Mouse (Mus musculus) heart, adult 8-10 months (tissue): ENCODE results near the gene Cyp4a32. TPM values are rescaled to one million over a fixed set of nuclear protein-coding genes. Genes with fewer than 3 reads are reported as not detected.
A peak's percentile ranks its signal among the peaks of the same experiment; 100 is the strongest.
"Not testable (repeated sequence)": the region's sequence is repeated elsewhere in the genome, so short reads cannot be mapped to it uniquely, and the experiment has no call there.

Experiments used
- DNase-seq: peaks from one replicate; pipeline ENCODE4 v3.0.0; 2022; ENCODE audit warnings: low spot score
- total RNA-seq, 4 experiments: library from RNA; stranded (reverse); gene quantifications; 2 replicates each; pipeline ENCODE4 v1.2.4; 2022

Cyp4a32 gene
- total RNA-seq, 4 experiments from 2014 or later = not detected

DNA sequence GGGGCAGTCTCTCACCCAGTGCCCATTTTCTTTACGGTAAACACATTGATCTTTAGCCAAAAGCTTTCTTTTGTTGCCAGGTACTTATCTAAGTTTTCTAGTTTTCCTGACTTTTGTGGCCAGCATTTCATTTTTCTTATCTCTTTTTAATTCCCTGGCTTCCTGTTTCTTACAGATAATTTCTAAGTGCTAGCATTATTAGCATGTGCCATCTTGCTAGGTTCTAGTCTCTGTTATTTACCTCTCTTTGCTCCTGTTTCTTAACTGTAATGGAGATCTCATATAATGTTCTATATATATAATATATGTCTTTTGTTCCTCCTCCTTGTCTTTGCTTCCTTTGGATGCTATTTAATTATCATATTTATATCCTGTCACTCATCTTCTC, 55.8 kb downstream of the Cyp4a32 start:
- DNase-seq = not testable (repeated sequence)

DNA sequence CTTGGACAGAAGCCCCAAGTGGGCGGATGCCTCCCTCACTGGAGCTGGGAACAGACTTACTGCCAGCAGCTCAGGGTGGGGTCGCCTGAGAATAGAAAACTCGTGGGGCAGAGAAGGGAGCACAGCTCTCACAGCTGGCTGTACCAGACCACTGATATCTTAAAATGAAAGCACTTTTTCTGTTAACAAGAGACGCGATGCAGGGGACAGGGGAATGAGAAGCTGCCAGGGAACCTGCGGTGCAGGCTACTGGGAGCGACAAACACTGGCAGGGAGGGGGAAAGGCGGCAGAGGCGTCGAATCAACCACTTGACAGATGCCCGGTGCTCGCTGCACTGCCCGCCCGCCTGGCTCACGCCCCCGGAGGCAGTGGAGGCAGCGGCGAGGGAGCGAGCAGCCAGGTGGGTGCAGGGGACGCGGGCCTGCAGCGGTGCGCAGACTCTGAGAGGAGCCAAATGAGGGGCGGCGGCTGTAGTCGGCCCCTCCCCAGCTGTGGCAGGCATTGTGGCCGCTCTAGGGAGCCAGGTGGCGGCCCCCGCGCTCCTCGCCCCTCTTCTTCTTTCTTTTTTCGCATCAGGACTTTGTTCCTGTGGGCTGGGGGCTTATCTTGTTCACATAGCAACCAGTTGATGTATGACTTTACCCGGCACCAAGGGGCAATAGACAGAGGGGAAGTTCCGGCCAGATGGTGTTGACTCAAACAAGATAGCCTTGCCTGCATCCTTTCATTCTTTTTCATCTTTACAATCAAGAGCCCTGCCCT, 56.5 kb downstream of the Cyp4a32 start:
- DNase-seq = peak; percentile 40

GRCm38 (mm10) chr4:115657867-115658249, 57.1 kb downstream of the Cyp4a32 start:
- no peak for DNase-seq

- no peak for DNase-seq
These were observed 58.4 kb downstream of the Cyp4a32 start for GRCm38 (mm10) chr4:115659190-115659589.

Other genes starting within 250 kb of the Cyp4a32 start
- under 1 TPM in 1 of 4 experiments, not detected in 3; 0.14 TPM for gene Cyp4a12b, start 189.3 kb upstream of the Cyp4a32 start, total RNA-seq
- not detected for gene Cyp4a30b, start 148.4 kb upstream of the Cyp4a32 start, total RNA-seq
- gene Cyp4a14, start 104.8 kb upstream of the Cyp4a32 start, total RNA-seq = not detected
- under 1 TPM in 3 of 4 experiments, not detected in 1; 0.12 to 0.22 (median 0.19) TPM for gene Cyp4a10, start 82.7 kb upstream of the Cyp4a32 start, total RNA-seq
- gene Cyp4a31, start 37.3 kb upstream of the Cyp4a32 start, total RNA-seq = not detected
- 10 to 100 TPM; 26.4 to 38.4 (median 34.4) TPM for gene Cyp4b1, start 46.8 kb downstream of the Cyp4a32 start, total RNA-seq
- gene Efcab14, start 136.8 kb downstream of the Cyp4a32 start, total RNA-seq = 10 to 100 TPM; 39.9 to 43.2 (median 42.3) TPM
- 1 to 10 TPM in 3 of 4 experiments, under 1 TPM in 1; 0.47 to 2.5 (median 1.4) TPM for gene Tex38, start 180.0 kb downstream of the Cyp4a32 start, total RNA-seq
- gene Atpaf1, start 183.8 kb downstream of the Cyp4a32 start, total RNA-seq = 100 to 1,000 TPM; 110 to 119 (median 113) TPM
- 1 to 10 TPM; 3.2 to 4.1 (median 3.4) TPM for gene Mob3c, start 227.1 kb downstream of the Cyp4a32 start, total RNA-seq
- 10 to 100 TPM; 22.2 to 27.6 (median 25.6) TPM for gene Mknk1, start 238.2 kb downstream of the Cyp4a32 start, total RNA-seq